33 mouse cellular contexts compared by ENCODE assay signal in the genomic region with DNA sequence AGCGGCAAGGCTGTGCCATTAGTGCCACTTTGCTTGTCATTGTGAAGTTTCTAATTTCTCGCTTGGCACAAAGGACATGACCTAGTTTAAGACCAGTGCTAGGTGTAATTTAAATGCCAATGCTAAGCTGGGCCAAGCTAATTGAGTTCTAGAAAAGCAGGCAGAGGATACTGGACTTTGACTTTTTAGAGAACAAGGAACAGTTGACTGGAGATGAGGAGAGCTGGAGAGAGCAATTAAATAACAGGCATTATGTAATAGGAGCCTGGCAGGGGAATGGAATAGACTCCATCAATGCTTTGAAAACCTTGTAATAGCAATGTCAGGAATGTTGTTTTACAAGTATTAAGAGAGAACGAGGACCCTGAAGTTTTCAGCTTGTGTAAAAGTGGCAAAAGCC. TPM values are rescaled to one million over a fixed set of nuclear protein-coding genes. Genes with fewer than 3 reads are reported as not detected.
DNase-seq lines count a peak whose midpoint lies in the region; ATAC-seq and TF ChIP-seq lines count a peak whose summit lies in the region.
"Had no signal": no experiment of that assay in that cellular context is flagged by ENCODE, and none has a peak within 500 bp of the region (broad histone marks: within the 10 kb centered on the region; RNA-seq: fewer than 3 reads in every experiment).

No protein-coding gene starts in this region.

- TF ChIP-seq POLR2A in liver, adult 2 months (IDR thresholded peaks at IDR 0.05; ENCODE audit: extremely low read depth, insufficient read depth, low read length) = no peak

- H3K9me3 ChIP-seq in kidney, embryonic 16.5 days (ENCODE audit: low read length) = no peaks in the 10 kb centered on the region
- H3K9me3 ChIP-seq in liver, postnatal 0 days (ENCODE audit: low read length) = no peaks in the 10 kb centered on the region
- H3K9me3 ChIP-seq: forebrain, embryonic 10.5 days; lung, embryonic 15.5 days; megakaryocyte, embryonic 14.5 days; neural tube, embryonic 12.5 days had no signal

- WGBS in kidney, embryonic 16.5 days = 57% methylated on average over 3 of the region's 3 CpGs
- WGBS in liver, adult 2 months = 94% methylated on average over 3 of the region's 3 CpGs
- 85% methylated on average over 3 of the region's 3 CpGs for WGBS in liver, postnatal 0 days (ENCODE audit: insufficient replicate concordance)

- H3K36me3 ChIP-seq in kidney, embryonic 16.5 days (ENCODE audit: insufficient read depth, low read length) = peaks cover 38% of the 10 kb centered on the region
- H3K36me3 ChIP-seq in liver, adult 2 months (ENCODE audit: control insufficient read depth, insufficient read depth, low read length) = peaks cover 10% of the 10 kb centered on the region
- peaks cover 22% of the 10 kb centered on the region for H3K36me3 ChIP-seq in liver, postnatal 0 days (replicated peaks; ENCODE audit: insufficient read depth, low read length)

- no peak for TF ChIP-seq EP300 in liver, postnatal 0 days (IDR thresholded peaks at IDR 0.05; ENCODE audit: low read depth)

- H3K4me1 ChIP-seq in kidney, embryonic 16.5 days (ENCODE audit: insufficient read depth, low read length) = no peaks in the 10 kb centered on the region
- H3K4me1 ChIP-seq in liver, adult 2 months (ENCODE audit: control insufficient read depth, insufficient read depth, low read length) = no peaks in the 10 kb centered on the region
- no peaks in the 10 kb centered on the region for H3K4me1 ChIP-seq in liver, postnatal 0 days (ENCODE audit: insufficient read depth)
- H3K4me1 ChIP-seq: forebrain, embryonic 10.5 days; lung, embryonic 15.5 days; neural tube, embryonic 12.5 days had no signal

- no peak for ATAC-seq in kidney, embryonic 16.5 days (ENCODE audit: low FRiP score, low TSS enrichment)
- no peak for ATAC-seq in liver, postnatal 0 days
- ATAC-seq: forebrain, postnatal 0 days; hindbrain, embryonic 16.5 days; intestine, embryonic 16.5 days had no signal

- H3K27me3 ChIP-seq in kidney, embryonic 16.5 days (ENCODE audit: insufficient read depth, low read length) = no peaks in the 10 kb centered on the region
- no peaks in the 10 kb centered on the region for H3K27me3 ChIP-seq in liver, adult 2 months (ENCODE audit: control insufficient read depth, insufficient read depth, low read length)
- H3K27me3 ChIP-seq in liver, postnatal 0 days (ENCODE audit: insufficient read depth, low read length) = no peaks in the 10 kb centered on the region
- H3K27me3 ChIP-seq: lung, embryonic 15.5 days; megakaryocyte, embryonic 14.5 days; neural tube, embryonic 12.5 days had no signal

- H3K79me2 ChIP-seq in liver, adult 2 months (ENCODE audit: control insufficient read depth, insufficient read depth, low read length) = no peaks in the 10 kb centered on the region

- no peak overlapping the region for H3K27ac ChIP-seq in kidney, embryonic 16.5 days (ENCODE audit: low read length)
- H3K27ac ChIP-seq in liver, adult 2 months (replicated peaks; ENCODE audit: insufficient read depth, low read depth, low read length) = no peak overlapping the region
- H3K27ac ChIP-seq in liver, postnatal 0 days (ENCODE audit: low read depth) = no peak overlapping the region
- H3K27ac ChIP-seq: forebrain, embryonic 10.5 days; liver, embryonic 14.5 days; lung, embryonic 15.5 days; neural tube, embryonic 12.5 days had no signal

- TF ChIP-seq CTCF in liver, adult 2 months (IDR thresholded peaks at IDR 0.05; ENCODE audit: low read depth, low read length) = no peak
- TF ChIP-seq CTCF in liver, postnatal 0 days (IDR thresholded peaks at IDR 0.05; ENCODE audit: low read depth) = no peak

- no peak overlapping the region for H3K4me2 ChIP-seq in kidney, embryonic 16.5 days (replicated peaks; ENCODE audit: low read depth, low read length)
- H3K4me2 ChIP-seq in liver, postnatal 0 days (ENCODE audit: low read depth, low read length) = no peak overlapping the region
- H3K4me2 ChIP-seq: heart, embryonic 11.5 days; lung, embryonic 15.5 days; neural tube, embryonic 12.5 days had no signal

- DNase-seq in cerebellum, adult 9-10 months = peak; percentile 31
- DNase-seq in cerebellum, postnatal 25 days = no peak
- peak; percentile 15 for DNase-seq in kidney, adult 18-20 months
- DNase-seq in liver, adult 2 months (ENCODE audit: extremely low read depth, low read depth, low spot score) = peak; percentile 13
- DNase-seq in liver, postnatal 0 days = no peak
- DNase-seq in right cerebral cortex, postnatal 25 days = no peak
- DNase-seq: adrenal gland, postnatal 25 days; cerebellum, adult 9-11 months; forebrain, postnatal 0 days; gastrocnemius, postnatal 14 days; heart, adult 11 months; lung, postnatal 36 days; midbrain, embryonic 14.5 days; right cerebral cortex, adult 18-20 months; thymus, adult 18-20 months; thymus, postnatal 36 days had no signal

- H3K9ac ChIP-seq in kidney, embryonic 16.5 days (replicated peaks; ENCODE audit: low read length) = no peak overlapping the region
- H3K9ac ChIP-seq in liver, adult 2 months (ENCODE audit: low read depth, low read length) = no peak overlapping the region
- H3K9ac ChIP-seq in liver, postnatal 0 days (replicated peaks) = no peak overlapping the region
- H3K9ac ChIP-seq: forebrain, postnatal 0 days; liver, embryonic 14.5 days; lung, embryonic 15.5 days; neural tube, embryonic 12.5 days had no signal

- no peak overlapping the region for H3K4me3 ChIP-seq in kidney, embryonic 16.5 days (ENCODE audit: low read length)
- no peak overlapping the region for H3K4me3 ChIP-seq in liver, adult 2 months (ENCODE audit: insufficient read depth, low read depth, low read length)
- H3K4me3 ChIP-seq in liver, postnatal 0 days (ENCODE audit: low read depth, low read length) = no peak overlapping the region
- H3K4me3 ChIP-seq: forebrain, embryonic 10.5 days; lung, embryonic 15.5 days; megakaryocyte, embryonic 14.5 days; neural tube, embryonic 12.5 days had no signal

RNA-seq across cellular contexts. Expression of a gene that starts 12.2 kb away (rescaled TPM):
- 247 and 255 TPM in 2 replicates for polyA plus RNA-seq in kidney, embryonic 16.5 days (2015; fragmentation: Nextera tagmentation; extraction: Ambion mirVana)
- 9.0 and 10.1 TPM in 2 replicates for total RNA-seq in liver, adult 2 months (2014; rRNA removed)
- 6.5 and 6.6 TPM in 2 replicates for polyA plus RNA-seq in liver, adult 2 months (2012; rRNA removed)
- 30.1 and 30.5 TPM in 2 replicates for polyA plus RNA-seq in liver, postnatal 0 days (2015; fragmentation: Nextera tagmentation; extraction: Ambion mirVana)

RNA-seq across cellular contexts. Expression of a gene that starts 36.0 kb away (rescaled TPM):
- 0.91 and 0.96 TPM in 2 replicates for polyA plus RNA-seq in kidney, embryonic 16.5 days (2015; fragmentation: Nextera tagmentation; extraction: Ambion mirVana)
- 0.37 and 0.40 TPM in 2 replicates for total RNA-seq in liver, adult 2 months (2014; rRNA removed)
- polyA plus RNA-seq in liver, adult 2 months (2012; rRNA removed) = 0.44 and 1.1 TPM in 2 replicates
- polyA plus RNA-seq in liver, postnatal 0 days (2015; fragmentation: Nextera tagmentation; extraction: Ambion mirVana) = 5.5 and 6.0 TPM in 2 replicates

RNA-seq across cellular contexts. Expression of a gene that starts 43.4 kb away (rescaled TPM):
- polyA plus RNA-seq in kidney, embryonic 16.5 days (2015; fragmentation: Nextera tagmentation; extraction: Ambion mirVana) = not detected in 2 replicates
- total RNA-seq in liver, adult 2 months (2014; rRNA removed) = not detected in 2 replicates
- not detected in 2 replicates for polyA plus RNA-seq in liver, adult 2 months (2012; rRNA removed)
- polyA plus RNA-seq in liver, postnatal 0 days (2015; fragmentation: Nextera tagmentation; extraction: Ambion mirVana) = not detected in 2 replicates
- total RNA-seq: adrenal gland, postnatal 25 days; forebrain, postnatal 0 days; gastrocnemius, postnatal 14 days; hematopoietic stem cell, adult 5-6 weeks; layer of hippocampus, adult 18-20 months; left cerebral cortex, postnatal 36 days had no signal
- polyA plus RNA-seq: cortical plate, adult 2 months; embryonic facial prominence, embryonic 11.5 days; forebrain, embryonic 10.5 days; forebrain, postnatal 0 days; heart, embryonic 11.5 days; heart, postnatal 0 days; hindbrain, embryonic 16.5 days; intestine, embryonic 16.5 days; limb, embryonic 14.5 days; liver, embryonic 14.5 days; lung, embryonic 15.5 days; midbrain, embryonic 14.5 days; neural tube, embryonic 12.5 days; stomach, embryonic 16.5 days had no signal

Comparison
In these comparisons a context has a peak if more than half of its experiments do, and no peak if none do; other contexts are left out.
1. DNase-seq: peak in cerebellum, adult 9-10 months (single experiment), kidney, adult 18-20 months (single experiment) and liver, adult 2 months (single experiment); none in cerebellum, postnatal 25 days (0 of 2), liver, postnatal 0 days (single experiment) and right cerebral cortex, postnatal 25 days (single experiment).